Mouse (Mus musculus) MEL (cell line): ENCODE results near the gene Ube2o. TPM values are rescaled to one million over a fixed set of nuclear protein-coding genes. Genes with fewer than 3 reads are reported as not detected.

Source experiments
- DNase-seq: peaks from one replicate; pipeline ENCODE4 v3.0.0; 2011; ENCODE audit warnings: low read depth, low spot score
- H3K27ac ChIP-seq: 2 replicates; pipeline ENCODE4 v1.5.1; 2012; ENCODE audit warnings: low read depth, mild to moderate bottlenecking, control low read depth, low read length, moderate library complexity; ENCODE audit not compliant: control insufficient read depth
- H3K27me3 ChIP-seq, 2 experiments: fragments of 150-350 bp in 1 of 2; sonication (generic) in 1 of 2; 2 replicates each; pipeline ENCODE4 v1.6.1; 2012; ENCODE audit warnings: low read length in 2 of 2, mild to moderate bottlenecking in 2 of 2, improper control_type of control experiment in 1 of 2, moderate library complexity in 1 of 2; ENCODE audit not compliant: insufficient read depth in 2 of 2, control insufficient read depth in 1 of 2
- H3K36me3 ChIP-seq, 2 experiments: 2 replicates each; pipeline ENCODE4 v1.6.1; 2012 to 2014; ENCODE audit warnings: low read length in 2 of 2, improper control_type of control experiment in 1 of 2, inconsistent platforms in 1 of 2, mild to moderate bottlenecking in 1 of 2; ENCODE audit not compliant: insufficient read depth in 2 of 2, control insufficient read depth in 1 of 2
- H3K4me1 ChIP-seq, 2 experiments: fragments of 150-350 bp in 1 of 2; sonication (generic) in 1 of 2; 2 replicates each; pipeline ENCODE4 v1.6.1; 2012; ENCODE audit warnings: low read length in 2 of 2, improper control_type of control experiment in 1 of 2, mild to moderate bottlenecking in 1 of 2; ENCODE audit not compliant: insufficient read depth in 2 of 2, control insufficient read depth in 1 of 2
- H3K4me3 ChIP-seq, 2 experiments: fragments of 150-350 bp in 1 of 2; sonication (generic) in 1 of 2; 2 replicates each; pipeline ENCODE4 v1.5.1; 2012; ENCODE audit warnings: low read depth in 2 of 2, low read length in 2 of 2, mild to moderate bottlenecking in 2 of 2, moderate library complexity in 2 of 2, control low read depth in 1 of 2, improper control_type of control experiment in 1 of 2; ENCODE audit not compliant: control insufficient read depth in 1 of 2, insufficient read depth in 1 of 2
- H3K79me2 ChIP-seq: 2 replicates; pipeline ENCODE4 v1.6.1; 2012; ENCODE audit warnings: mild to moderate bottlenecking, low read length, moderate library complexity; ENCODE audit not compliant: control insufficient read depth, poor library complexity, insufficient read depth
- H3K9ac ChIP-seq: 2 replicates; pipeline ENCODE4 v1.6.1; 2012; ENCODE audit warnings: low read depth, mild to moderate bottlenecking, control low read depth, low read length, moderate library complexity; ENCODE audit not compliant: control insufficient read depth, poor library complexity, severe bottlenecking
- H3K9me3 ChIP-seq: fragments of 150-350 bp; sonication (generic); replicated peaks from 2 replicates; pipeline ENCODE4 v1.6.1; 2012; ENCODE audit warnings: mild to moderate bottlenecking, low read length, improper control_type of control experiment, moderate library complexity; ENCODE audit not compliant: insufficient read depth
- BHLHE40 ChIP-seq: IDR thresholded peaks from 2 replicates; pipeline ENCODE4 v1.6.1; 2012; ENCODE audit warnings: low read depth, mild to moderate bottlenecking, inconsistent platforms, low read length, improper control_type of control experiment, borderline replicate concordance
- CHD2 ChIP-seq: IDR thresholded peaks from 2 replicates; pipeline ENCODE4 v1.6.1; 2011; ENCODE audit warnings: low read length, improper control_type of control experiment
- CTCF ChIP-seq, 3 experiments: IDR thresholded peaks in 2 of 3; conservative IDR thresholded peaks in 1 of 3; 2 replicates each; pipeline ENCODE4 v1.5.1; 2011 to 2012; ENCODE audit warnings: low read length in 3 of 3, low read depth in 2 of 3, mild to moderate bottlenecking in 2 of 3, improper control_type of control experiment in 1 of 3, inconsistent platforms in 1 of 3, mixed read lengths in 1 of 3, moderate library complexity in 1 of 3; ENCODE audit not compliant: control insufficient read depth in 1 of 3, insufficient read depth in 1 of 3, poor library complexity in 1 of 3, severe bottlenecking in 1 of 3
- EP300 ChIP-seq, 2 experiments: IDR thresholded peaks; 2 replicates each; pipeline ENCODE4 v1.6.1; 2011; ENCODE audit warnings: improper control_type of control experiment in 2 of 2, low read length in 2 of 2, low read depth in 1 of 2, mild to moderate bottlenecking in 1 of 2
- ETS1 ChIP-seq: IDR thresholded peaks from 2 replicates; pipeline ENCODE4 v1.6.1; 2012; ENCODE audit warnings: low read depth, mild to moderate bottlenecking, inconsistent platforms, low read length, improper control_type of control experiment, moderate library complexity
- GATA1 ChIP-seq: IDR thresholded peaks from 2 replicates; pipeline ENCODE4 v1.6.1; 2011; ENCODE audit warnings: low read depth, low read length, improper control_type of control experiment
- JUND ChIP-seq: IDR thresholded peaks from 2 replicates; pipeline ENCODE4 v1.6.1; 2011; ENCODE audit warnings: low read depth, mild to moderate bottlenecking, improper control_type of control experiment, low read length
- MAFK ChIP-seq: IDR thresholded peaks from 2 replicates; pipeline ENCODE4 v1.6.1; 2011; ENCODE audit warnings: low read depth, mild to moderate bottlenecking, low read length, improper control_type of control experiment, borderline replicate concordance
- MAX ChIP-seq: IDR thresholded peaks from 2 replicates; pipeline ENCODE4 v1.6.1; 2011; ENCODE audit warnings: low read length, improper control_type of control experiment
- MAZ ChIP-seq: IDR thresholded peaks from 2 replicates; pipeline ENCODE4 v1.6.1; 2012; ENCODE audit warnings: low read depth, mild to moderate bottlenecking, inconsistent platforms, low read length, improper control_type of control experiment
- MEF2A ChIP-seq: IDR thresholded peaks from 2 replicates; pipeline ENCODE4 v1.6.1; 2014; ENCODE audit warnings: low read depth, mild to moderate bottlenecking, inconsistent platforms, low read length, improper control_type of control experiment; ENCODE audit not compliant: poor library complexity, insufficient replicate concordance, severe bottlenecking; ENCODE audit errors: extremely low read depth
- MXI1 ChIP-seq: IDR thresholded peaks from 2 replicates; pipeline ENCODE4 v1.6.1; 2011; ENCODE audit warnings: mild to moderate bottlenecking, low read depth, low read length, improper control_type of control experiment
- MYB ChIP-seq: IDR thresholded peaks from 2 replicates; pipeline ENCODE4 v1.6.1; 2011; ENCODE audit warnings: mild to moderate bottlenecking, low read depth, low read length, improper control_type of control experiment
- MYC ChIP-seq: IDR thresholded peaks from 2 replicates; pipeline ENCODE4 v1.6.1; 2011; ENCODE audit warnings: low read depth, mild to moderate bottlenecking, low read length, improper control_type of control experiment, moderate library complexity
- NELFE ChIP-seq: IDR thresholded peaks from 2 replicates; pipeline ENCODE4 v1.6.1; 2011; ENCODE audit warnings: low read depth, low read length, improper control_type of control experiment
- NRF1 ChIP-seq: IDR thresholded peaks from 2 replicates; pipeline ENCODE4 v1.6.1; 2014; ENCODE audit warnings: low read depth, mild to moderate bottlenecking, inconsistent platforms, low read length, improper control_type of control experiment, moderate library complexity; ENCODE audit not compliant: poor library complexity, insufficient read depth, severe bottlenecking
- POLR2A ChIP-seq, 2 experiments: IDR thresholded peaks; 2 replicates each; pipeline ENCODE4 v1.6.1; 2011 to 2012; ENCODE audit warnings: low read length in 2 of 2, mild to moderate bottlenecking in 2 of 2, control low read depth in 1 of 2, improper control_type of control experiment in 1 of 2, low read depth in 1 of 2, moderate library complexity in 1 of 2; ENCODE audit not compliant: control insufficient read depth in 1 of 2, insufficient read depth in 1 of 2, poor library complexity in 1 of 2
- POLR2AphosphoS5 ChIP-seq: IDR thresholded peaks from 2 replicates; pipeline ENCODE4 v1.6.1; 2012; ENCODE audit warnings: low read depth, borderline replicate concordance, mild to moderate bottlenecking, inconsistent platforms, low read length, moderate library complexity, mixed read lengths
- RAD21 ChIP-seq: IDR thresholded peaks from 2 replicates; pipeline ENCODE4 v1.6.1; 2011; ENCODE audit warnings: mild to moderate bottlenecking, low read depth, low read length, improper control_type of control experiment
- SMC3 ChIP-seq: IDR thresholded peaks from 2 replicates; pipeline ENCODE4 v1.6.1; 2011; ENCODE audit warnings: low read depth, low read length, improper control_type of control experiment
- TAL1 ChIP-seq: IDR thresholded peaks from 2 replicates; pipeline ENCODE4 v1.6.1; 2012; ENCODE audit warnings: mild to moderate bottlenecking, inconsistent platforms, low read length, moderate library complexity, mixed read lengths
- TBP ChIP-seq: IDR thresholded peaks from 2 replicates; pipeline ENCODE4 v1.8.0; 2011; ENCODE audit warnings: low read depth, low read length, improper control_type of control experiment
- TCF12 ChIP-seq: IDR thresholded peaks from 2 replicates; pipeline ENCODE4 v1.6.1; 2014; ENCODE audit warnings: low read depth, mild to moderate bottlenecking, inconsistent platforms, low read length, improper control_type of control experiment, moderate library complexity
- UBTF ChIP-seq: IDR thresholded peaks from 2 replicates; pipeline ENCODE4 v1.6.1; 2012; ENCODE audit warnings: low read depth, mild to moderate bottlenecking, inconsistent platforms, low read length, improper control_type of control experiment, moderate library complexity, borderline replicate concordance; ENCODE audit not compliant: insufficient read depth
- USF1 ChIP-seq: IDR thresholded peaks from 2 replicates; pipeline ENCODE4 v1.6.1; 2014; ENCODE audit warnings: low read depth, mild to moderate bottlenecking, inconsistent platforms, low read length, improper control_type of control experiment, moderate library complexity
- USF2 ChIP-seq, 2 experiments: IDR thresholded peaks; 2 replicates each; pipeline ENCODE4 v1.6.1; 2011 to 2012; ENCODE audit warnings: improper control_type of control experiment in 2 of 2, low read length in 2 of 2, borderline replicate concordance in 1 of 2, inconsistent platforms in 1 of 2, low read depth in 1 of 2, mild to moderate bottlenecking in 1 of 2; ENCODE audit not compliant: insufficient read depth in 1 of 2
- ZKSCAN1 ChIP-seq: IDR thresholded peaks from 2 replicates; pipeline ENCODE4 v1.6.1; 2012; ENCODE audit warnings: low read depth, mild to moderate bottlenecking, inconsistent platforms, low read length, improper control_type of control experiment, moderate library complexity
- ZMIZ1 ChIP-seq: IDR thresholded peaks from 2 replicates; pipeline ENCODE4 v1.6.1; 2012; ENCODE audit warnings: low read depth, mild to moderate bottlenecking, inconsistent platforms, low read length, improper control_type of control experiment, moderate library complexity
- polyA plus RNA-seq, 2 experiments: library from polyadenylated mRNA; stranded (reverse) in 1 of 2; unstranded in 1 of 2; fragments of >175 nt in 1 of 2; fragments of >200 nt in 1 of 2; gene quantifications; 2 replicates each; pipeline versions ENCODE4 v1.2.1 to v1.2.4; 2012; ENCODE audit warnings: low replicate concordance in 2 of 2, low read depth in 1 of 2; ENCODE audit not compliant: insufficient read length in 2 of 2, insufficient read depth in 1 of 2, missing spikeins in 1 of 2
- total RNA-seq: library from RNA; depleted of rRNA; stranded (reverse); fragments of 300-350 nt; gene quantifications from 2 replicates; pipeline ENCODE4 v1.2.3, GENCODE M21; 2012

The Ube2o gene
- total and polyA plus RNA-seq, 3 experiments = 22.9 to 42.8 TPM; not detected in 1

DNA sequence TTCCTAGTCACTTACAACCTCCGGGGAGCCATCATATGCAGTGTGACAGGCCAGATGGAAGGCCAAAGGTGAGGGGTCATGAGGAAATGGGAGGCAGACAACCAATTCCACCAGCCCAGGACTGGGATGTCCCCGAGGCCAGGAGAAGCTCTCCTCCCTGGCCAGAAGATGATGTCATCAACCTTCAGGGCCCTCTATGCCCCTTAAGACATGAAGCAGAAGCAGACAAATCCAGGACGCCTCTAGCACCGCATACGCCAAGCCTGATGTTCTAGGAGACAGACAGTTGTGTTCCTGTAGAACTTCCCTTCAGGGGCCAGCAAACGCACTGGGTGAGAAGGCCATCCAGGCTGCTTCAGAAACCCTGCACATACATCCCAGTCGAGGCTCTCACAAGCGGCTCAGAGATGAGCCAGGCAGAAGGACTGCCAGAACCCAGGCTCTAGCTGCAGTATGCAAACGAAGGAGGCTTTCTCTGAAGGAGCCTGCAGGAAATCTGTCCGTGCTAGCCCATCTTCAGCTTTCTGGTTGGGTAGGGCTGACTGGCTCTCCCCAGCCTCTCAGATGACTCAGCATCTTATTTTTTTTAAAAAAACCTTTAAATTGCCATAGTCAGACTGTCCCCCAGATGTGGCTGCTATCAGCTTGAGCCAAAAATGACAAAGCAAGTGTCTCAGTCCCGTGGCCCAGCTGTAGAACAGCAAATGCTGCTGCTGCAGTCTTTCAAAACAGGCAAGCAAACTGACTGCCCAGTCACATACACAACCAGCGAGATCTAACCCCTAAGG lies 8.3 kb downstream of the Ube2o start (continued):
- TF ChIP-seq USF2 (IDR thresholded peaks at IDR 0.05; ENCODE audit: borderline replicate concordance in 1 of 2, insufficient read depth in 1 of 2, low read depth in 1 of 2, low read length in 2 of 2) (no peak), CTCF (IDR thresholded peaks at IDR 0.05 in 2 of 3, conservative IDR thresholded peaks at IDR 0.05 in 1 of 3; ENCODE audit: control insufficient read depth in 1 of 3, insufficient read depth in 1 of 3, low read depth in 2 of 3, low read length in 3 of 3, poor library complexity in 1 of 3, severe bottlenecking in 1 of 3) (no peak), BHLHE40 (no peak), GATA1 (peak; percentile 62)
- TF ChIP-seq, all 39 proteins: peak for 14

GRCm38 (mm10) chr11:116571767-116572679 lies 9.2 kb downstream of the Ube2o start:
- Histone ChIP-seq H3K36me3 (peaks cover 0 to 31% of the 10 kb centered on the region in 2 experiments; a peak in 2 of 4 replicates), H3K27me3 (no peaks in the 10 kb centered on the region), H3K9ac (no peak overlapping the region; the same call in 1 of the 2 replicates), H3K27ac (peak overlapping the region; percentile 52), H3K79me2 (peaks cover 51% of the 10 kb centered on the region; the same call in 1 of the 2 replicates), H3K4me3 (peak overlapping the region in 1 of 2 experiments; percentile 17; a peak in 2 of 4 replicates), H3K4me1 (peaks cover 18 to 41% of the 10 kb centered on the region in 2 experiments), H3K9me3 (no peaks in the 10 kb centered on the region)
- DNase-seq = peak; percentile 92
- TF ChIP-seq MXI1 (peak; percentile 90), UBTF (no peak), TAL1 (peak; percentile 75), ZMIZ1 (no peak), CTCF (IDR thresholded peaks at IDR 0.05 in 2 of 3, conservative IDR thresholded peaks at IDR 0.05 in 1 of 3; ENCODE audit: control insufficient read depth in 1 of 3, insufficient read depth in 1 of 3, low read depth in 2 of 3, low read length in 3 of 3, poor library complexity in 1 of 3, severe bottlenecking in 1 of 3) (no peak), POLR2A (IDR thresholded peaks at IDR 0.05; ENCODE audit: control insufficient read depth in 1 of 2, insufficient read depth in 1 of 2, low read depth in 1 of 2, low read length in 2 of 2, poor library complexity in 1 of 2) (no peak; a peak in 1 of 4 replicates), SMC3 (no peak), CHD2 (no peak), USF2 (IDR thresholded peaks at IDR 0.05; ENCODE audit: borderline replicate concordance in 1 of 2, insufficient read depth in 1 of 2, low read depth in 1 of 2, low read length in 2 of 2) (no peak), MAX (peak; percentile 83), RAD21 (no peak), TBP (no peak), NELFE (no peak), ZKSCAN1 (no peak), NRF1 (no peak), EP300 (IDR thresholded peaks at IDR 0.05; ENCODE audit: low read depth in 1 of 2, low read length in 2 of 2) (peak; percentile 62 to 81), POLR2AphosphoS5 (no peak), MAZ (0 out of 2 replicates have a peak, but pooled peaks have one; percentile 73), MEF2A (no peak; the same call in 1 of the 2 replicates), MAFK (peak; percentile 91), USF1 (peak; percentile 55), JUND (0 out of 2 replicates have a peak, but pooled peaks have one; percentile 47), MYB (no peak), TCF12 (peak; percentile 78), ETS1 (peak; percentile 96), GATA1 (peak; percentile 79), BHLHE40 (peak; percentile 88), MYC (peak; percentile 91)
